Mouse (Mus musculus) stomach, postnatal 0 days (tissue): ENCODE data around the gene H2-Ab1.

Source experiments
- CTCF ChIP-seq: IDR thresholded peaks from 2 replicates; pipeline ENCODE4 v1.5.1; 2016; ENCODE audit warnings: antibody characterized with exemption, low read depth, mild to moderate bottlenecking, moderate library complexity
- EP300 ChIP-seq: optimal IDR thresholded peaks from 2 replicates; pipeline ENCODE3; 2016; ENCODE audit warnings: antibody characterized with exemption

DNA sequence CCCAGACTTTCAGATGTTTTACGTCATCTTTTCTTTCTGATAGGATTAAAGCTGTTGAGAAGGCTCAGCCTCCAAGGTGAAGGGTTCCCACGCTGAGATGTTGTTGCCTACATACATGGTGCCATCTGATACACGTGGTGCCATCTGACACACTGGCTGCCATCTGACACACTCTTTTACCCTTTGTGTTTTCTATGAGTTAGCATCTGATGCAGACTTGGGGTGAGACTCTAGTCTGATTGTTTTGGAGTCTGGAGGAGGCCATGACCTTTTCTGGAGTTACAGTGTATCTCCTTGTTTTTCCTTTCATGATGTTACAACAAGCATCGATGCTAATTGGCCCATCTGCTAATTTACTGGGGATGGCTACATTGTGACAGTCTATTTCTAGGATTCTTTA, 12.8 kb upstream of the H2-Ab1 start:
- no peak for TF ChIP-seq CTCF
- TF ChIP-seq EP300: no peak
